Mouse (Mus musculus) liver, embryonic 16.5 days (tissue): Measurements from ENCODE around the gene Wnt3a. TPM values are rescaled to one million over a fixed set of nuclear protein-coding genes. Genes with fewer than 3 reads are reported as not detected.
A peak's percentile ranks its signal among the peaks of the same experiment; 100 is the strongest.
"Not testable (repeated sequence)": the region's sequence is repeated elsewhere in the genome, so short reads cannot be mapped to it uniquely, and the experiment has no call there.

Source experiments
- ATAC-seq: fragments of 200-750 bp; cut with Nextera tagmentation; 2 replicates; pipeline ENCODE4 v1.8.0; 2017; ENCODE audit warnings: low read depth, mild to moderate bottlenecking, moderate number of reproducible peaks, moderate library complexity
- H3K27ac ChIP-seq: fragments of 300-500 bp; sonication (generic); 2 replicates; pipeline ENCODE4 v1.5.1; 2014; ENCODE audit warnings: mild to moderate bottlenecking, low read length
- H3K27me3 ChIP-seq: fragments of 300-500 bp; sonication (generic); 2 replicates; pipeline ENCODE4 v1.6.1; 2014; ENCODE audit warnings: low read depth, low read length, mixed read lengths; ENCODE audit not compliant: control insufficient read depth, insufficient read depth
- H3K36me3 ChIP-seq: fragments of 300-500 bp; sonication (generic); 2 replicates; pipeline ENCODE4 v1.6.1; 2014; ENCODE audit warnings: mild to moderate bottlenecking; ENCODE audit not compliant: control insufficient read depth, insufficient read depth
- H3K4me1 ChIP-seq: fragments of 300-500 bp; sonication (generic); 2 replicates; pipeline ENCODE4 v1.6.1; 2014; ENCODE audit warnings: low read depth, low read length, mixed read lengths; ENCODE audit not compliant: control insufficient read depth
- H3K4me2 ChIP-seq: fragments of 300-500 bp; sonication (generic); 2 replicates; pipeline ENCODE4 v1.6.1; 2014; ENCODE audit warnings: low read depth, low read length, mixed read lengths
- H3K4me3 ChIP-seq: fragments of 300-500 bp; sonication (generic); 2 replicates; pipeline ENCODE4 v1.5.1; 2014; ENCODE audit warnings: low read depth, mild to moderate bottlenecking, low read length
- H3K9ac ChIP-seq: fragments of 300-500 bp; sonication (generic); 2 replicates; pipeline ENCODE4 v1.6.1; 2014; ENCODE audit warnings: low read depth, low read length
- H3K9me3 ChIP-seq: fragments of 300-500 bp; sonication (generic); replicated peaks from 2 replicates; pipeline ENCODE4 v1.6.1; 2016; ENCODE audit warnings: low read length; ENCODE audit not compliant: control insufficient read depth
- WGBS: fragments of 180-500 bp; shearing (Covaris S2); extraction: QIAGEN DNeasy Blood & Tissue Kit; methylation state at CpG from one replicate; pipeline ENCODE4 v1.1.7; 2014; ENCODE audit not compliant: insufficient replicate concordance; 5-methylcytosine and 5-hydroxymethylcytosine counted together
- polyA plus RNA-seq: library from polyadenylated mRNA; unstranded; fragments of >200 nt; fragmentation: Nextera tagmentation; extraction: Ambion mirVana; gene quantifications from 2 replicates; pipeline ENCODE4 v1.2.1, GENCODE M21; 2015

Gene Wnt3a
- polyA plus RNA-seq, 1 experiment from 2014 or later = not detected

GRCm38 (mm10) chr11:59224025-59224424 lies 66.5 kb downstream of the Wnt3a start:
- Histone ChIP-seq H3K27me3 (no peaks in the 10 kb centered on the region), H3K4me2 (no peak overlapping the region), H3K9me3 (no peaks in the 10 kb centered on the region), H3K4me3 (no peak overlapping the region), H3K27ac (no peak overlapping the region), H3K36me3 (peaks cover 13% of the 10 kb centered on the region; the same call in 1 of the 2 replicates), H3K9ac (no peak overlapping the region), H3K4me1 (peaks cover 59% of the 10 kb centered on the region)
- ATAC-seq = no peak
- WGBS = 67% methylated on average over 3 of the region's 3 CpGs

GRCm38 (mm10) chr11:59222306-59222705 lies 68.2 kb downstream of the Wnt3a start:
- no peak overlapping the region for H3K27ac ChIP-seq
- peaks cover 16% of the 10 kb centered on the region; the same call in 1 of the 2 replicates for H3K36me3 ChIP-seq
- no peaks in the 10 kb centered on the region for H3K27me3 ChIP-seq
- ATAC-seq = peak; percentile 28; the same call in 1 of the 2 replicates
- no peak overlapping the region for H3K4me3 ChIP-seq
- H3K4me1 ChIP-seq = peaks cover 55% of the 10 kb centered on the region
- no peak overlapping the region for H3K9ac ChIP-seq
- H3K9me3 ChIP-seq = no peaks in the 10 kb centered on the region
- no peak overlapping the region for H3K4me2 ChIP-seq
- 59% methylated on average over 4 of the region's 4 CpGs for WGBS

GRCm38 (mm10) chr11:59221604-59222003 lies 68.9 kb downstream of the Wnt3a start:
- Histone ChIP-seq H3K36me3 (peaks cover 16% of the 10 kb centered on the region; the same call in 1 of the 2 replicates), H3K9me3 (no peaks in the 10 kb centered on the region), H3K4me2 (no peak overlapping the region), H3K4me1 (peaks cover 51% of the 10 kb centered on the region), H3K9ac (no peak overlapping the region), H3K4me3 (no peak overlapping the region), H3K27ac (no peak overlapping the region), H3K27me3 (no peaks in the 10 kb centered on the region)
- ATAC-seq = no peak

GRCm38 (mm10) chr11:59219064-59219463 lies 71.5 kb downstream of the Wnt3a start:
- ATAC-seq = 0 out of 2 replicates have a peak, but pooled peaks have one; percentile 19
- Histone ChIP-seq H3K4me1 (peaks cover 27% of the 10 kb centered on the region), H3K9me3 (no peaks in the 10 kb centered on the region), H3K27ac (no peak overlapping the region), H3K36me3 (peaks cover 24% of the 10 kb centered on the region; the same call in 1 of the 2 replicates), H3K27me3 (no peaks in the 10 kb centered on the region), H3K4me3 (no peak overlapping the region), H3K9ac (no peak overlapping the region), H3K4me2 (no peak overlapping the region)

- no peak overlapping the region for H3K9ac ChIP-seq
- H3K4me2 ChIP-seq = no peak overlapping the region
- H3K36me3 ChIP-seq = peaks cover 21% of the 10 kb centered on the region; the same call in 1 of the 2 replicates
- no peak overlapping the region for H3K27ac ChIP-seq
- no peaks in the 10 kb centered on the region for H3K9me3 ChIP-seq
- no peak for ATAC-seq
- H3K4me1 ChIP-seq = peaks cover 21% of the 10 kb centered on the region
- 80% methylated on average over 4 of the region's 4 CpGs for WGBS
- no peaks in the 10 kb centered on the region for H3K27me3 ChIP-seq
- H3K4me3 ChIP-seq = no peak overlapping the region
Measured at GRCm38 (mm10) chr11:59218389-59218998, 72.1 kb downstream of the Wnt3a start.

GRCm38 (mm10) chr11:59216955-59217354 lies 73.6 kb downstream of the Wnt3a start:
- Histone ChIP-seq H3K27me3 (no peaks in the 10 kb centered on the region), H3K9ac (no peak overlapping the region), H3K4me3 (no peak overlapping the region), H3K9me3 (no peaks in the 10 kb centered on the region), H3K36me3 (peaks cover 28% of the 10 kb centered on the region), H3K27ac (no peak overlapping the region), H3K4me1 (peaks cover 12% of the 10 kb centered on the region), H3K4me2 (no peak overlapping the region)
- 22% methylated on average over 3 of the region's 3 CpGs for WGBS
- no peak for ATAC-seq

GRCm38 (mm10) chr11:59212892-59213494 lies 77.6 kb downstream of the Wnt3a start:
- peaks cover 36% of the 10 kb centered on the region for H3K36me3 ChIP-seq
- no peak overlapping the region for H3K9ac ChIP-seq
- no peak for ATAC-seq
- no peaks in the 10 kb centered on the region for H3K27me3 ChIP-seq
- no peaks in the 10 kb centered on the region for H3K9me3 ChIP-seq
- no peak overlapping the region for H3K4me3 ChIP-seq
- H3K27ac ChIP-seq = no peak overlapping the region
- H3K4me2 ChIP-seq = no peak overlapping the region
- WGBS = 84% methylated on average over 12 of the region's 12 CpGs
- peaks cover 22% of the 10 kb centered on the region for H3K4me1 ChIP-seq

- H3K36me3 ChIP-seq = peaks cover 36% of the 10 kb centered on the region
- ATAC-seq, H3K4me2 ChIP-seq, H3K27ac ChIP-seq, H3K27me3 ChIP-seq, H3K9ac ChIP-seq, H3K4me3 ChIP-seq, H3K9me3 ChIP-seq: not testable (repeated sequence)
- 39% methylated on average over 12 of the region's 12 CpGs for WGBS
- H3K4me1 ChIP-seq = peaks cover 29% of the 10 kb centered on the region
Measured at GRCm38 (mm10) chr11:59212320-59212719, 78.2 kb downstream of the Wnt3a start.

GRCm38 (mm10) chr11:59211561-59211960 lies 79.0 kb downstream of the Wnt3a start:
- not testable (repeated sequence) for ATAC-seq, H3K27ac ChIP-seq
- H3K4me1 ChIP-seq = peaks cover 29% of the 10 kb centered on the region

More at GRCm38 (mm10) chr11:59211561-59211960, 79.0 kb downstream of the Wnt3a start:
- 77% methylated on average over 9 of the region's 9 CpGs for WGBS
- H3K27me3 ChIP-seq, H3K9me3 ChIP-seq, H3K9ac ChIP-seq, H3K4me3 ChIP-seq, H3K4me2 ChIP-seq: not testable (repeated sequence)
- H3K36me3 ChIP-seq = peaks cover 36% of the 10 kb centered on the region
